Mouse (Mus musculus): Measurements from ENCODE around the gene Galnt9. TPM values are rescaled to one million over a fixed set of nuclear protein-coding genes. Genes with fewer than 3 reads are reported as not detected.

Galnt9 gene
- polyA plus RNA-seq (2012; rRNA removed): 0.35 TPM in 2 replicates

DNA sequence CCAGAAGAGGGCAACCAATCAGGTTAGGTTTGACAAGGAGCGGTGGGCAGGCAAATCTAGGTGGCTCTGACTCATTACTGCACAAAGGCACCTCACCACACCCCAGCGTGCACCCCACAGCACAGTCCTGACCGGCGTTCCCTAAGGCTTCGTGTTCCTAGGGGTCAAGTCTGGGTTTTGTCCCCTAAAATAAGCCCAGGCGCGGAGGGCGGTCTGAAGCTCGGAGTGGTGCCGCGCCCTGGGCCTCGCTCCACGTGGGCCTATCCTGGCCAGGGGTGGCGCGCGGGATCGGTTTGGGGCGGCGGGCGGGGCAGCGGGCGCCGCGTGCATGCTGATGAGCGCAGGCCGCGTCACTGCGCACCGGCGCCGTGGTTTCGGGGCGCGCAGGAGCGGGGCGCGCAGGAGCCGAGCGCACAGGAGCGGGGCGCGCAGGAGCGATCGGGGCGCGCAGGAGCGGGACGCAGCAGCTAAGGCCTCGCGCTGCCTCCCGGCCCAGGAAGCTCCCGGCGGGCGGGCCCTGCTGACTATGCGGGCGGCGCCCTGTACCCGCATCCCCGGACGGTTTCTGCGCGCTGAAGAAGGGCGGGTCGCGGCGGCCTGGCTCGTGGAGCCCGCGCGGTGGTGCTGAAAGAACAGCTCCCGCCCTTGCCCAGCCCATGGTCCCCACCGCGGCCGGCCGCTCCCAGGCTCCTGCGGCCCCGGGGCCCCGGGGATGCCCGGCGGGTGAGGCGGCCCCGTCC, at the start of gene Galnt9:
Gene Galnt9, plus strand, starts transcription at position 405 of the 740 bp plus-strand sequence.

DNA sequence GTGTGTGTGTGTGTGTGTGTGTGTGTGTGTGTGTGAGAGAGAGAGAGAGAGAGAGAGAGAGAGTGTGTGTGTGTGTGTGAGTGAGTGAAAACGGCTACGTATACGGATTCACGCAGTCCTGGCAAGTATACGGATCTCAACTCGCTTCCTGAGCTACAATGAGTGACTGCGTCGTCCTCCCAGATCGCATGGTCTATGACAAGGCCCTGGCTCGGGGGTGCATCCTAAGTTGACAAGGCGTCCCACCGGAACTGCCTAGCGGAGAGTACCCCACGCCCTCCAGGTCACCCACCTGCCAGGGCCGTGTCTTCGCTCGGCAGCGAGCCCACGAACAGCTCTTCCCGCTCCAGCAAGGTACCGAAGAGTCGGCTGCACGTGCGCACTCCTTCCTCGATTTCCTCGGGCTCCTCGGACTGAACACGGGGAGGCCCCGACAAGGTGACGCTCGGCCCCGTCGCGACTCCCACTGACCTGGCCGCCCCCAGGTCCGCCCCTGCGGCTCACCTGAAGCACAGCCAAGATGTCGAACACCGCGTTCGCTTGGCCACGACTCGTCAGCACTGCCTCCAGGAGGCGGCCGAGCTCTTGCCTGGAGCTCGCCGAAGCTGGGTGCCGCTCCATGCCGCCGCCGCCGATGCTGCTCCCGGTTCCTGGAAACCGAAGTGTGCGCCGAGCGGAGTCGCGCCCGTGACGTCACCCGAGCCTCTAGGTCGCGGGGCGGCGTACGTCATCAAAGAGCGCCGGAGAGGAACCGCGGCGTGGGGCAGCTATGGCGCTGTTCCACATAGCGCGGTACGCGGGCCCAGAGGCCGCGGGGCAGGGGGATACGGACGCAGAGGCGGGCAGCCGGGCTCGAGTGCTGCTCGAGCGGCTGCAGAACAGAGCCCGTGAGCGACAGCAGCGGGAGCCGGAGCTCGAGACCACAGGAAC, 108.8 kb downstream of the Galnt9 start, which contains the start of the genes Noc4l and Ddx51:
Gene Noc4l, minus strand, starts transcription at position 699 of the 930 bp plus-strand sequence.
Gene Ddx51, plus strand, starts transcription at position 733 of the 930 bp plus-strand sequence.

Other genes with a start within 250 kb of the Galnt9 start
- gene P2rx2, start 201.1 kb upstream of the Galnt9 start, polyA plus RNA-seq (2012; rRNA removed): 6.5 and 7.8 TPM in 2 replicates
- not detected in 2 replicates for gene Lrcol1, start 199.6 kb upstream of the Galnt9 start, polyA plus RNA-seq (2012; rRNA removed)
- 119 and 136 TPM in 2 replicates for gene Fbrsl1, start 95.9 kb upstream of the Galnt9 start, polyA plus RNA-seq (2012; rRNA removed)
- gene Noc4l, start 109.1 kb downstream of the Galnt9 start, polyA plus RNA-seq (2012; rRNA removed): 47.8 and 56.4 TPM in 2 replicates
- gene Ddx51, start 109.1 kb downstream of the Galnt9 start, polyA plus RNA-seq (2012; rRNA removed): 9.7 and 12.4 TPM in 2 replicates
- 44.8 and 64.9 TPM in 2 replicates for gene Ep400, start 226.4 kb downstream of the Galnt9 start, polyA plus RNA-seq (2012; rRNA removed)
- 22.3 and 22.5 TPM in 2 replicates for gene Pus1, start 236.3 kb downstream of the Galnt9 start, polyA plus RNA-seq (2012; rRNA removed)

Measured in colon, adult 2 months (tissue).